Mouse (Mus musculus) ovary, postnatal 14 days (tissue): Measurements from ENCODE around the gene Majin.

Experiments
- DNase-seq: peaks from one replicate; pipeline ENCODE4 v3.0.0; 2022; ENCODE audit warnings: low spot score

Gene Majin

DNA sequence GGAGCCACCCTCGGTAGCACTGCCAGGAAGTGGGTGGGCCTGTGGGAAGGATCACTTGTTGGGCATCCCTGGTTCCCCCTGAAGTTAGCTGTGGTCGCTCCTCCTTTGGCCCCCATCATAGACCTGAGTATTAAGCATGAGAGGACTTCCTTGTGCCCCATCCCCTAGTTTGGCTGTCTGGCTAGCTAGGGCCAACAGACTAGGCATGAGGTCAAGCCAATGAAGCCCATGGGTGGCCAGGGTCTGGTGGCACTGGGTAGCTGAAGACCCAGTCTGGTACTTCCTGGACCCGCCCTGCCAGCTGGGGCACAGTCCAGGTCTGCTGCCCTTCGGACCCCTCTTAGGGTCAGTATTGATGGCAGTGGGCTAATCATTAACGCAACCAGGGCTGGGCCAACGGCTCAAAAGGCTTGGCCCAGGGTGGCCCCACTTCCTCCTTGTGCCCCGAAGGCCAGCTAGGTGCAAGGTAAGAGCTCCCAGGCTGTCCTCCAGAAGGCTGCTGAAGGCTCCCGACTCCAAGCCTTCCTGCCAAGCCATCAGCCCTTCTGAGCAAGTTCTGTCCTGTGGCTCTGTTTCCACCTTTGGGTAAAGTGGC, 78.7 kb downstream of the Majin start:
- DNase-seq = no peak

DNA sequence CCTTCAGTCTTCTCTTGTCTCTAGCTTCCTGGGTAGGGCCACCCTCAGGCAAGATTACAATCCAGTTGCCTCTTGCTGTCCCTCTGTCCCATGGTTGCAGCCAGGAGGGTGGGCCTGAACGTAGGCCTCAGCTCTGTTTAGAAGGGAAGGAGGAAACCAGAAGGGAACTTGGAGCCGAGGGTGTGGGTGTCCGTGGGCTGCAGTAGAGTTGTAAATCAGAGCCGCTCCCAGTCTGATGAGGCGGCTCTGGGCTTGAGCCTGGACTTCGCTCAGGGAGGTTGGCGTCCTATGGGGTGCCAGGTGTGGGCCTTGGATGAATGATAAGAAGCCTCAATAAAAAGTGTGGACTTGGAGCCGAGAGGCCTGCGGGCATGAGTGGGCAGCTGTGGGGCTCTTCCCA, 80.0 kb downstream of the Majin start:
- DNase-seq = no peak

DNA sequence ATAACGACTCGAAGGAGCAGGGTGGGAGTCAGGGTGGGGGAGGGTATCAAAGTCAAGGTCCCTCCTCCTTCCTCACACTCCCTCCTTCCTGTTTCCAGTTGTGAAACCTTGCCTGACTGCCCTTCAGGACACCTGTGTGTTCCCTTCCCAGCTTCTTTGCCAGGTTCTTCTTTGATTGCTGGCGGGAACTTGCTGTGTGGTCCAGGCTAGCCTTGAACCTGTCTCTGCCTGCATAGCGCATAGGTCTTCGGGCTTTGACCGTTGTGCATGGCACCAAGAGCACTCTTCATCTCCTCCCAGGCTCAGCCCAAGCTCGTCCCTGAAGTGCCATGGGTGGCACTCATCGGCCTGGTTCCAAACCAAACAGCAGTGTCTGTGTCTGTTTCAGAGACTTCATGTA, 80.8 kb downstream of the Majin start:
- no peak for DNase-seq

DNA sequence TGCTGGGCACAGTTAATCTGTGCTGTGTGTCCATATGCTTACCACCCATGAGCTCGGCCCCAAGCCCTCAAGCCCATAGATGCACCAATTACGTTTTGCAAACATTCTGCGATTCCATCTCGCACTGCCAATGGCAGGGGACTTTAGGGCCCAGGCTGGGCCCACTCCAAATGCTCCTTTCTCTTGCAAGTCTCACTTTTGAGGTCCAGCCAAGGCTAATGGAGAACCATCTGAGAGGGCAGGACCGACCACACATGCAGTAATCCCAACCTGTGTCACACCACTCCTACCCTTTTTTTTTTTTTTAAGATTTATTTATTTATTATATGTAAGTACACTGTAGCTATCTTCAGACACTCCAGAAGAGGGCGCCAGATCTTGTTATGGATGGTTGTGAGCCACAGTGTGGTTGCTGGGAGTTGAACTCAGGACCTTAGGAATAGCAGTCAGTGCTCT, 81.6 kb downstream of the Majin start:
- no peak for DNase-seq

DNA sequence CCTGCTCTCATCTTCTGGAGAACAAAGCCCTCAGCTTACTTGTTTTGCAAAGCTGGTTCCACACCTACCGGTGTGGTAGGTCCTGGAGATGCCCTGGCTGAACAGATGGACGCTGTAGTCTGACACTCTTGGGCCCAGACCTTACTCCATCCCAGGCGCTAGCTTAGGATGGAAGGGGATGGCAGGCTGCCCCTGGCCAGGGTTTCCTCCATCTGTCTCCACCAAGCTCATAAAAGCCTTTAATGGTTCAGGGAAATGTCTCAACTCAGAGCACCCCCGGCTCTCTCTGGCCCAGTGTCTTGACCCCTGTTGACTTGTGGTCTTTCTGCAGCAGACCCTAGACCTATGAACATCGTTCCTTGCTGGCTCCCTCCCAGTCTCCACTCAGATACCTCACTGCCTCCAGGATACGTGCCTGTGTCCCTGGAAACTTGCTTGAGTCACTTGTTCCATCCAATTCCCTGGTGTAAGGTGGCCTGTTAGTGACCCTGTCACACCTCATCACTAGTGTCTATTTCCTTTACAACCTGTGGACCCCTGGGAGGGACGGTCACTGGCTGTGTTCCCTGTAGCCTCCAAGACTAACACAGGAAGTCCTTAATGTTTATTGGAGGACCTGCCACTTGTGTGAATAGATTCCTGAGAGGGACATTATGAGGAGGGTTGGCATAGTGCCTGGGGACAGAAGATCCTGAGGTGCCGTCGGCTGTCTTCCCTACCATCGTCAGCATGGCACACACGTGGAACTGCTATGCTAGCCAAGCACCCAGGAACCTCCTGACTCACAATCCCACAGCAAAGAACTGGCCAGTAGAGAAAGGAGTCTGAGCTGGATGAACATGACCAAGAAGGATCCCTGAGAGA, 83.3 kb downstream of the Majin start:
- DNase-seq = no peak

DNA sequence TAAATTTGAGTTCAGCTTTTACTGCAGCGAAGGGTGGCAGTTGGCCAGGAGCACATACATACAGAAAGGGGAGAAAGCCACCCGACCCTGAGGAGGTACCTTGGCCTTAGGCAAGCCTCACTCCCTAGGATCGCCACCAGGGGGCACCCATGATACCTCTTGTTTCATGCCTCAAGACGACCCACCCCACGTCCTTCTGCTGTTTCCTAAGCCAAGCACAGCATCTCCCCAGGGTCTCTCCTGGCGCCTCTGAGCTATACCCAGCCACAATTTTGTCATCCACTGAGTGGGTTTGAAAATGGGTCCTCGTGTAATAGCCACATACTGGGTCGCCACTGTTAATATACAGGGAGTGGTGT, 84.0 kb downstream of the Majin start:
- DNase-seq = peak; percentile 89

DNA sequence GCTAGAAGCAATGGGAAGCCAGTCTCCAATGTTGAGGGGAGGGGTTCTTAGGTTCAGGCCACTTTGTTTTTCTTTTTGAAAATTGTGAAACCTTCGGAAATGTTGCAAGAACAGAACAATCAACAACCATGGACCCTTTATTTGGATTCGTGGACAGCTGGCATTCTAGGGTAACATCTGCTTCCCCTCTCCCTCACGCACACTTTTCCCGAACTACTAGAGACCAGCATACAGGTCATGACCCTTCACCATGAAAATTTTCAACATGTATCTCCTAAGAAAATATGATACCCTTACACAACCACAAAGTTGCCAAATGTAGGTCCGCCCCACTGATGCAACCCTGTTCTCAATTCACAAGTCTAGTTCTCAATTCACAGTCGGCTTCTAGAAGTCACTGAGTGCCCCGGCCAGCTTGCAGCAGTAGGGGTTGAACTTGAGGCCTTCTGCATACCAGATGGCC, 84.5 kb downstream of the Majin start:
- DNase-seq = no peak

DNA sequence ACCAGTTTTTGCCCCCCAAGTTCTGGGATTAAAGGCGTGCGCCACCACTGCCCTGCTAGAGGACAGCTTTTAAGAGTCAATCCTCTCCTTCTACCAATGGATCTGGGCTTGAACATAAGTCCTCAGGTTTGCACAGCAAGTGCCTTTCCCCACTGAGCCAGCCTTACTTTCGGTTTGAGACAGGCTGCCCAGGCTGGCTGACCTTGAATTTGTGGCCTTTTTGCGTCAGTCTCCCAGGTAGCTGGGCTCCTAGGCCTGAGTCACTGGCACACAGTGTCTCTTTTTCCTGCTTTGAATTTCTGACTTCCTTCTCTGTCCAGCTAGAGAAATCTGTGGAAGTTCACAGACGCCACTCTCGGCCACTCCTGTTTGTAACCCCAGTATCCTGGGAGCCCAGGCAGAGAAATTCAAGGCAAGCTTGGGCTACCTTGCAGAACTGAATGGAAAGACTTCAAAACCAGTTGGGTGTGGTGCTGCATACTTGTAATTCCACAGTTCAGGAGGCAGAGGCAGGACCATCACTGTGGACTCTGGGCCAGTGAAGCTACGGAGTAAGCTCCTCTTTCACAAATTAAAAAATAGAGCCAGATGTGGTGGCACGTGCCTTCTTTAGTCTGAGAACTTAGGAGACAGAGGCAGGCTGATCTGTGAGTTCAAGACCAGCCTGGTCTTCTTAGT, 85.7 kb downstream of the Majin start:
- DNase-seq = no peak

DNA sequence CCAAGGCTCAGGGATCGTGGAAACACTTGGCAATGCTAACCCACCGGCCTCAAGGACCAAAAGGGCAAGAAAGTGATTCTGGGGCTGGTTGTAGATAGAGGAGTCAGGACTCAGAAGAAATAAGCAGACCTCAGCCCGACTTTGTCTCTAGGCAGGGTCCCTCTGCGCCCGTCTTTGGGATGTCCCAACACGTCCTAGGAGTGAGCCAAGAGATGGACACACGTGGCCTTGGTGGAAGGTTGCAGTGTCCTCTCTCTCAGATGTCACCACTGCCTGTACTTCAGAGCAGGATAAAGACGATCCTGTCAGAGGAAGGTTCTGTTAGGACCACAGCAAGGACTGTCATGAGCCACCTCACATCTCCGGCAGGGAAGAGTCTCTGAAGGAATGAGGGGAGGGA, 86.5 kb downstream of the Majin start:
- no peak for DNase-seq

DNA sequence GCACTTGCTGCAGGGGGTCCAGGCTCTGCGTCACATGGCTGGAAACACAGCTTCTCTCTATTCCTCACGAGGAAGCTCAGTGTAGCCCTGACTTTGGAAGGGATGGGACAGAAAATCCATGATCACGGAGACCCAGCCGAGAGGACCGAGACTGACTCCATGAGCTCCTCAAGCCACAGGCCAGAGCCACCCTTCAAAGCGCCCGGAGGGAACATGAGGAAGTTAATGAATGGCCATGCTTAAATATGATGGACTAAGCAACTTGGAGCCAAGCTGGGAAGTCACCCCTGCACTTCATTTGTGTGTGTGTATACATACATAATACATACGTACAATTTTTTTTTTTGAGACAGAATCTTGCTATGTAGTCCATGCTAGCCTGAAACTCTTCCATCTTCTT, 87.0 kb downstream of the Majin start:
- no peak for DNase-seq

DNA sequence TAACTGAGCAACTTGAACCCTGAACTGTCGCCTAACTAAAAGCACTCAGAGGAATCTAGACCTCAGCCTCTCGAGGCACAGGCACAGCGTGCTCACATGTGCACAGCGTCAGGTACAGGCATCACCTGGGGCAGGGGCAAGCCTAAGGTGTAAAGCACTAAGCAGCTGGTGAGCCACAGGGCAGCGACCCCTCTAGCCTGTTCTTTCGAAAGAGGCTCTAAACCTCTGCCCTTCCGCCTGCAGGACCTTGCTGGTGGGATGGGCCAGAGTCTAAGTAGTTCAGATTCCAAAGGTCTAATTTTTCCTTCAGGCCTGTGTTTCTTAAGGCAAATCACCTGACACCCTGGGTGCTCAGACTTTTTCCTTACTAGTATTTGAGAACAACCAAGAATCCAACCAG, 87.9 kb downstream of the Majin start:
- DNase-seq = no peak

DNA sequence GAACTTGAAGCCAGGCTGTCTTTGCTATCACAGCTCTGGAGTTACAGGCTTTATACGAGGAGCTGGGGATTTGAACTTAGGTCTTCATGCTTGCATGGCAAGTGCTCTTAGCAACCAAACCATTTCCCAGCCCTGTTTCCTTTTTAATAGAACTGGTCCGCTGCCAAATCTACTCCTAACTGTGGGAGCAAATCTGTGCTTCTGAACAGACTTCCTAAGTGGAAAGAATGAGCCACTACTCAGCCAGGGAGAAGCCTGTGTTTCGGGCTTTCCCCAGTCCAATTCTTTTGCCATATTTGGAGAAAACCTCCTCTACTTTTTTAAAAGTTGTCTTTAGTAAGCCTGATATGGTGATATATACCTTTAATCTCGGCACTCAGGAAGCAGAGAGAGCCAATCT, 88.5 kb downstream of the Majin start:
- DNase-seq = no peak

DNA sequence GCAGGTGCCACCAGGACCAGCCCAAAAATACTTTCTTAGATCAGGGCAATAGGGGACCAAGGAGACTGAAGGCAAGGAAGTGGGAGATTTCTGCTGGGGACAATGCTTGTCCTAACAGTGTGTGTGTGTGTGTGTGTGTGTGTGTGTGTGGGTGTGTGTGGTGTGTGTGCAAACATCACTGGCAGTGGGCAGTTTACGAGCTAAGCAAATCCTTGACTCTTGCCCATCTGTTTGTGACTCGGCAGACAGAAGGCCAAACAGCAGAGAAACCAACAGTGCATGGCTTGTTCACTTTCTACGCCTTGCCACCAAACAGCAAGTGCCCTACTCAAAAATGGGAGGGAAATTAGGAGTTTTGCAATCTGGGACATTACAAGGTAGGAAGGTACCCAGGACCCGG, 89.4 kb downstream of the Majin start:
- DNase-seq = no peak
